Mouse (Mus musculus) hindbrain, embryonic 16.5 days (tissue): ENCODE measurements around the gene Chchd4. TPM values are rescaled to one million over a fixed set of nuclear protein-coding genes. Genes with fewer than 3 reads are reported as not detected.

ENCODE experiments used
- ATAC-seq: fragments of 200-750 bp; cut with Nextera tagmentation; 2 replicates; pipeline ENCODE4 v1.8.0; 2017; ENCODE audit warnings: moderate TSS enrichment, moderate library complexity
- H3K27ac ChIP-seq: fragments of 300-500 bp; sonication (generic); 2 replicates; pipeline ENCODE4 v1.5.1; 2014; ENCODE audit warnings: low read depth, mild to moderate bottlenecking, control low read depth, low read length, moderate library complexity
- H3K27me3 ChIP-seq: fragments of 300-500 bp; sonication (generic); replicated peaks from 2 replicates; pipeline ENCODE4 v1.6.1; 2014; ENCODE audit warnings: low read length; ENCODE audit not compliant: control insufficient read depth, insufficient read depth
- H3K36me3 ChIP-seq: fragments of 300-500 bp; sonication (generic); 2 replicates; pipeline ENCODE4 v1.6.1; 2014; ENCODE audit warnings: mild to moderate bottlenecking, low read length, moderate library complexity, mixed read lengths; ENCODE audit not compliant: control insufficient read depth, insufficient read depth
- H3K4me1 ChIP-seq: fragments of 300-500 bp; sonication (generic); 2 replicates; pipeline ENCODE4 v1.6.1; 2014; ENCODE audit warnings: low read depth, low read length; ENCODE audit not compliant: control insufficient read depth, insufficient read depth
- H3K4me2 ChIP-seq: fragments of 300-500 bp; sonication (generic); 2 replicates; pipeline ENCODE4 v1.6.1; 2014; ENCODE audit warnings: mild to moderate bottlenecking, low read length, control low read depth, moderate library complexity
- H3K4me3 ChIP-seq: fragments of 300-500 bp; sonication (generic); 2 replicates; pipeline ENCODE4 v1.5.1; 2014; ENCODE audit warnings: mild to moderate bottlenecking, low read length, control low read depth, moderate library complexity
- H3K9ac ChIP-seq: fragments of 300-500 bp; sonication (generic); 2 replicates; pipeline ENCODE4 v1.6.1; 2014; ENCODE audit warnings: low read depth, mild to moderate bottlenecking, control low read depth, low read length, moderate library complexity
- H3K9me3 ChIP-seq: fragments of 300-500 bp; sonication (generic); 2 replicates; pipeline ENCODE4 v1.6.1; 2014; ENCODE audit warnings: mild to moderate bottlenecking, low read length, moderate library complexity; ENCODE audit not compliant: control insufficient read depth
- WGBS: fragments of 180-500 bp; shearing (Covaris S2); extraction: QIAGEN DNeasy Blood & Tissue Kit; methylation state at CpG from one replicate; pipeline ENCODE4 v1.1.7; 2014; 5-methylcytosine and 5-hydroxymethylcytosine counted together
- polyA plus RNA-seq: library from polyadenylated mRNA; unstranded; fragments of >200 nt; fragmentation: Nextera tagmentation; extraction: Ambion mirVana; gene quantifications from 2 replicates; pipeline ENCODE4 v1.2.1, GENCODE M21; 2015

Chchd4 gene
- polyA plus RNA-seq, 1 experiment from 2014 or later = 40.8 TPM

DNA sequence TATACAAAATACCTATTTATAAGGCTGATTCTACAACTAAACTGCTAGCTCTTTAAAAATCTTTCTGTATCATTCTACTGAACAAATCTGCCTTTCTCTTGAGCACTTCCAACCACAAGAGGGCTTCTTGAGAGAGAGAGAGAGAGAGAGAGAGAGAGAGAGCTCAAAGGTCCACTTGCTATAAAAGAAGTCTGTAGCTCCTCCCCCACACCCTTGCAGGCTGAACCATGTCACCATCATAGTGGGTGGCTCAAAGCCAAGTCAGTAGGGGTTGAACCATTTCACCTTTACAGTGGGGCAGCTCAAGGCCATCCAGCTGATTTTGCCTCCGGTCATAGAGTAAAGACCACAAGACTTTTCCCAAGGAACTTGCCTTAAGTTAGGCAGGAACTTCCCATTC is 13.9 kb downstream of the Chchd4 start:
- H3K4me2 ChIP-seq = no peak overlapping the region
- no peak overlapping the region for H3K4me3 ChIP-seq
- peaks cover 7% of the 10 kb centered on the region for H3K36me3 ChIP-seq
- H3K27ac ChIP-seq = no peak overlapping the region
- no peaks in the 10 kb centered on the region for H3K4me1 ChIP-seq
- H3K27me3 ChIP-seq = no peaks in the 10 kb centered on the region
- ATAC-seq = no peak
- no peaks in the 10 kb centered on the region for H3K9me3 ChIP-seq
- 96% methylated on average over 1 of the region's 1 CpGs for WGBS
- no peak overlapping the region for H3K9ac ChIP-seq

DNA sequence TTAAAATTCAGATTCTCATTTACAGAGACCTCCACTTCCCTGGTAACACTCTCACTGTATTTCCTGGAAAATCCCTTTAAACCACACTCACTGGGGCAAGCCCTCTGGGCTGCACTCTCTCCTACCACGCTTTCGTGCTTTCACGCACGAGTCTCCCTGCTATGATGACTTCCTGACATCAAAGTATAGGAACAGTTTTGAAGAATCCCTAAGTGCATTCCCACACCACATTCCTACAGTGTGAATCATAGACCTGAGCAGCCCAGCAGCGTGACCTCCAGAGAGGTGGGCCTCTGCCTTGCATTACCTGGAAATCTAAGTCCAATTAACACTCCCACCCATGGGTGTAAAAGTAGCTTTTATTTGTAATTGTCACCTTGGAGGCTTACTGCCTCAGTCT is 18.8 kb downstream of the Chchd4 start:
- Histone ChIP-seq H3K36me3 (no peaks in the 10 kb centered on the region), H3K9me3 (no peaks in the 10 kb centered on the region), H3K4me2 (no peak overlapping the region), H3K4me1 (no peaks in the 10 kb centered on the region), H3K4me3 (no peak overlapping the region), H3K27ac (no peak overlapping the region), H3K27me3 (no peaks in the 10 kb centered on the region), H3K9ac (no peak overlapping the region)
- 74% methylated on average over 5 of the region's 5 CpGs for WGBS
- no peak for ATAC-seq

DNA sequence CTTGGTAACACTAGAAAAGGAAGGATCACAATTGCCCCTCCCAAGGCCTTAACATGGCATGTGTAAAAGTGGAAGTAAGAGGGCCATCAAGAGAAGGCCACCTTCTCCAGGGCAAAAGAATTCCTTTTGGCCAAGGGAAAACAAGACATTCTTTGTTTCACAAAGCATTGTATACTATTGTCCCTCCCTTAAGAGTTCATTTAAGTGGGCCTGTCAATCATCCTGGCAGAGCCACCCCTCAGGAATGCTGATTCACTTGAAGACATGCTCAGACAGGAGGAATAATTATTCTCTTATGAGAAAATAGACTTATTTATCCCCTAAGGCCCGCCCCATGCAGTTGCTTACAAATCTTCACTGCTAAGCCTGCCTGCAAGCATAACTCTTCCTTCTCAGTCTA is 21.3 kb downstream of the Chchd4 start:
- Histone ChIP-seq H3K4me3 (no peak overlapping the region), H3K9me3 (no peaks in the 10 kb centered on the region)

DNA sequence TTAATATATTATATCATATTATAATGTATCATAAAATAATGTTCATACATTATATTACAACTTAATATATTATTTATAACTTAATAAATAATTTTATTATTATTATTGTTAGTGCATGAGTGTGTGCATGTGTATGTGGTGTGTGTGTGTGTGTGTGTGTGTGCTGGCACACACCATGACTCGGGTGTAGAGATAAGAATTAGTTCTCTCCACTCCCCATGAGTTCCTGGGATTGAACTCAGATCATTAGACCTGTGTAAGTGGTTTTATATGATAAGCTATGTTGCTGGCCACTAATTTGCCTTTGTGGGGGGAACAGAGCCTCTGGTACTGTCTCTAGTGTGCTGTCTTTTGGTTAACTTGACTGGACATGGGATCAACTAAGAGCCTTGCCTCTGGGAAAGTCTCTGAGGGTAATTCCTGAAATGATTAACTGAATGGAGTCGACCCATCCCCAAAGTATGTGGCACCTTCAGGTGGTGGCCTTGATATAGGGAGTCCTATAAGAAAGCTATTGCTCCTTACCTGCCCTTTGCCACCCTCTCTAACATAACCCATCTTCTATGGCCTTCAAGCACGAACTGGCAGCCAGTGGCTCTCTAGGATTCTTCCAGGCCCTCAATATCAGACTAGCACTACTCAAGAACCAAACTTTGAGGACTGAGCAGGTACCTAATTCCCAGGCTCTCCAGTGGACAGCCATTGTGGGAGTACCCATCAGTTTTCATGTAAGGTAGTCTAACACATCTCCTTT is 23.7 kb downstream of the Chchd4 start:
- no peaks in the 10 kb centered on the region for H3K9me3 ChIP-seq
- no peak overlapping the region for H3K4me3 ChIP-seq
- H3K4me2 ChIP-seq = no peak overlapping the region
- no peak overlapping the region for H3K9ac ChIP-seq
- ATAC-seq = no peak
- no peaks in the 10 kb centered on the region for H3K27me3 ChIP-seq
- no peaks in the 10 kb centered on the region for H3K36me3 ChIP-seq
- 56% methylated on average over 3 of the region's 3 CpGs for WGBS
- H3K4me1 ChIP-seq = no peaks in the 10 kb centered on the region
- H3K27ac ChIP-seq = no peak overlapping the region

More for the DNA sequence above, 21.3 kb downstream of the Chchd4 start:
- Histone ChIP-seq H3K27me3 (no peaks in the 10 kb centered on the region), H3K36me3 (no peaks in the 10 kb centered on the region), H3K4me1 (no peaks in the 10 kb centered on the region), H3K9ac (no peak overlapping the region), H3K27ac (no peak overlapping the region), H3K4me2 (no peak overlapping the region)
- ATAC-seq = no peak
- 42% methylated on average over 1 of the region's 1 CpGs for WGBS

DNA sequence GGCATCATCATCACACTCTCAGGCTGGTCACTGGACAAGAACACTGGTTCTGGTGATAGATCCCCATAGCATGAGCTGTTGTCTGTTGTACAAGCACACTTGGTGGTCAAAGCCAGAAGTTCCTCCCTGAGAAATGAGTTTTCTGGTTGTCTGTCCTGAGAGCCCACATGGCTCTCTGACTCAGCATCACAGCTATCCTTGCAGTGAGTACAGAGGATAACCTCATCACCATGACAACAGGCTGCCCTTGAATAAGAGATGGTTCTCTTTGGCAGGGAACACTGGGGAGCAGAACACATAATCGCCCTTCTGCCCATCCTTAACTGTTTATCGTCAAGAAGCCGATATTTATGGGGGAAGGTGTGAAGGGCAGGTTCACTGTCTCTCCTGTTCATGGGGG is 28.0 kb downstream of the Chchd4 start:
- Histone ChIP-seq H3K27me3 (no peaks in the 10 kb centered on the region), H3K4me2 (no peak overlapping the region), H3K9me3 (no peaks in the 10 kb centered on the region), H3K9ac (no peak overlapping the region), H3K4me3 (no peak overlapping the region), H3K36me3 (no peaks in the 10 kb centered on the region), H3K4me1 (peaks cover 6% of the 10 kb centered on the region), H3K27ac (no peak overlapping the region)
- no peak for ATAC-seq
- 79% methylated on average over 3 of the region's 3 CpGs for WGBS

DNA sequence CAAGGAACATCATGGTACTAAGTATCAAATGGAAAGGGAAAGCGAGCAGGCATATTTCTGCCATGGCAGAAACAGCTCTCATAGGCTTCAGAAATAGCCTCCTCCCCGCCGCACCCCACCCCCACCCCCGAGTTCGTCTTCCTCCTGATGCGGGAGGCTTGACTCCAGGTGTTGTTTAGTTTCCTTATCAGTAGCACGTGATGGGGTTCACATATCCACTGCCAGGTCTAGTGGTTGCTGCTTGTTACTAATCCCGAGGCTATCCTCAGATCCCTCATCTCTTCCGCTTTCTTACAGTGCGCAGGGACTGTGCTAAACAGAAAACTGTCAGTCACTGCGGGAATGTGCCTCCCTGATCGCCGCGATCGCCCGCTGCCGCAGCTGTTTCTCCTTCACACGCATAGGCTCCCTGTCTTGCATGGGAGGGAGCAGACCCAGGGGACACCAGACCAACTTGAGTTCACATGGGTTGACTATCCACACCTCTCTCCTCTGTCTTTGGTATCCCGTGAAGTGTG is 32.1 kb downstream of the Chchd4 start:
- ATAC-seq = peak; percentile 72
- peak overlapping the region; percentile 86 for H3K27ac ChIP-seq
- peaks cover 6% of the 10 kb centered on the region for H3K4me1 ChIP-seq
- peak overlapping the region; percentile 63 for H3K4me3 ChIP-seq
- H3K27me3 ChIP-seq = no peaks in the 10 kb centered on the region
- H3K4me2 ChIP-seq = peak overlapping the region; percentile 98
- peak overlapping the region; percentile 79 for H3K9ac ChIP-seq
- no peaks in the 10 kb centered on the region for H3K36me3 ChIP-seq
- no peaks in the 10 kb centered on the region for H3K9me3 ChIP-seq
- WGBS = 2% methylated on average over 19 of the region's 19 CpGs

DNA sequence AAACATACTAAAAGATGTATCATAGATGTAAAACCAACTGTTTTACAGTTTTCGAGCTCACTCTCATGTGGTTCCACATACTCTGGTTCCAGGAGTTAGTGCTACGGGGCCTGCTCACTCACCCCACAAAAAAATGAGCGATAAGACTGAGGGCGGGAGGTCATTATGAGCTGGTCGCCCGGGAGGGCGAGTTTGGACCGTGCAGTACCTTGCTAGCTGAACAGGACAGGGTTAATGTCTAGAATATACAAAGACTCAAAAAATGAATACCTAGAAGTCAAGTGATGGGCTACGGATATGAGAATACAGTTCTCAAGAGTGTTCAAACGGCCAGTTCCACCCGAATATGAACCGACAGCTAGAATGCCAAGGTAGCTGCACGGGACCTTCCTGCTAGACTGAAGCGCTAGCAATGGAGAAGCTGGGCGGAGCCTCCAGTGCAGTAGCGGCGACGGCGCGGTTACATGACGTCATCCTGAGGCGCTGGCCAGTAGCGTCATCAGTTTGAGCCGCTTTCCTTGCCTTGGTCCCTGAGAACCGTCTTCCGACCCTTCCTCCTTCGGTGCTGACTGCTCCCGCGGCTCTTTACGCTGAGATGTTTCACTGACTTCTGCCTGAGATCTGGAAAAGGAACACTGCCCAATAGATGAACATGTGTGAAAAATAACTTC is 32.7 kb downstream of the Chchd4 start:
- peak overlapping the region; percentile 79 for H3K9ac ChIP-seq
- WGBS = 2% methylated on average over 30 of the region's 30 CpGs
- no peaks in the 10 kb centered on the region for H3K36me3 ChIP-seq
- H3K4me3 ChIP-seq = peak overlapping the region; percentile 63
- H3K4me2 ChIP-seq = peak overlapping the region; percentile 98
- peaks cover 6% of the 10 kb centered on the region for H3K4me1 ChIP-seq
- H3K27me3 ChIP-seq = peaks cover 3% of the 10 kb centered on the region; the same call in 1 of the 2 replicates
- peak; percentile 96 for ATAC-seq
- no peaks in the 10 kb centered on the region for H3K9me3 ChIP-seq
- H3K27ac ChIP-seq = peak overlapping the region; percentile 86

DNA sequence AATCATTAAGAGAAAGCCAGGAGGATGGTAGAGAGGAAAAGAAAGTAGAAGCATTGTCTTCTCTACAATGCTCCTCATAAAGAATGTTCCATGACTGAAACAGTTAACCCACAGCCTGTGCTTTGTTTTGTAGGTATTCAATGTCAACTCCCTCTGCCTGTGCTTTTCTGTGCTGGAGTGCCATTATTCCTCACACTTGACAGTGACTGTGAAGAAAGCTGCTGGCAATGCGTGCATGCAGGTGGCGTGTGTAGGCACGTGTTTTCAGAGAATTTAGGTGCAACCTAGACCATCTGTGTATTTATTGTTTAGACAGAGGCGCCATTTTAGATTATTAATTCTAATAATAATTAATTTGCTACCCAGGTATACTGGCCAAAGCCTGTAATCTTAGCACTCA is 49.2 kb downstream of the Chchd4 start:
- 46% methylated on average over 4 of the region's 4 CpGs for WGBS
- no peaks in the 10 kb centered on the region for H3K4me1 ChIP-seq
- ATAC-seq = no peak

DNA sequence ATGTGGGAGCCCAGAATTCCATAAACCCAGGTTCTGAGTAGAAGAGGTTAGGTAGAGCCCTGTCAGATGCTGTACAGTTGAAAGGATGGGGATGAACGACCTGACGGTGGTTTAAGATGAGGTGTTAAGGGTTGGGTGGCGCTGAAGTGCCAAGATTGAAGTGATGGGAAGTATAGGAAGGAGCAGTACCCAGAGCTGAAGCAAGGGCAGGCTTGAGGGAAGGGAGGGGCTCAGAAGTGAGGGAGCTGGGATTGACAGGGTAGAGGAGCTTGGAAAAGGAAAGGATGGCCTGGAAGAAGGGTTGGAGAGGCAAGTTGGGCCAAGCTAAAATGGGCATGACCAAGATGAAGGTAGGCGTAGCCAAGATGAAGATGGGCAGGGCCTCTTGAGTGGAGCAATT is 51.7 kb downstream of the Chchd4 start:
- Histone ChIP-seq H3K27ac (no peak overlapping the region), H3K9me3 (no peaks in the 10 kb centered on the region), H3K4me3 (no peak overlapping the region), H3K4me2 (no peak overlapping the region), H3K36me3 (no peaks in the 10 kb centered on the region), H3K4me1 (no peaks in the 10 kb centered on the region), H3K27me3 (peaks cover 2% of the 10 kb centered on the region; the same call in 1 of the 2 replicates), H3K9ac (no peak overlapping the region)
- no peak for ATAC-seq
- 78% methylated on average over 4 of the region's 4 CpGs for WGBS

More for the DNA sequence above, 49.2 kb downstream of the Chchd4 start:
- Histone ChIP-seq H3K36me3 (no peaks in the 10 kb centered on the region), H3K27me3 (no peaks in the 10 kb centered on the region; the same call in 1 of the 2 replicates), H3K4me2 (no peak overlapping the region), H3K27ac (no peak overlapping the region), H3K9ac (no peak overlapping the region), H3K9me3 (no peaks in the 10 kb centered on the region), H3K4me3 (no peak overlapping the region)
